In genomic region chr7:123070861-123071260, GRCm38 (mm10) we compare ENCODE assay signal across 22 mouse cellular contexts.
"Had no signal": no experiment of that assay in that cellular context is flagged by ENCODE, and none has a peak within 500 bp of the region (broad histone marks: within the 10 kb centered on the region; RNA-seq: fewer than 3 reads in every experiment).

No protein-coding gene starts in this region.

- H3K27ac ChIP-seq: hindbrain, postnatal 0 days; kidney, embryonic 15.5 days; left cerebral cortex, adult 2 months; liver, embryonic 14.5 days; neural tube, embryonic 13.5 days; stomach, embryonic 15.5 days had no signal

- H3K9ac ChIP-seq: kidney, embryonic 15.5 days; liver, embryonic 14.5 days; liver, postnatal 0 days; neural tube, embryonic 13.5 days; stomach, embryonic 15.5 days had no signal

- DNase-seq: kidney, adult 8-10 months; kidney, postnatal 14 days; kidney, postnatal 4 days; layer of hippocampus, adult 9-11 months; layer of hippocampus, postnatal 36 days; liver, postnatal 0 days; midbrain, embryonic 14.5 days; retina, postnatal 1 day; right cerebral cortex, postnatal 25 days; spleen, adult 18-20 months; thymus, adult 18-20 months; thymus, postnatal 36 days had no signal

- H3K27me3 ChIP-seq: kidney, embryonic 15.5 days; stomach, embryonic 15.5 days had no signal

- H3K36me3 ChIP-seq: kidney, embryonic 15.5 days; neural tube, embryonic 13.5 days; stomach, embryonic 15.5 days had no signal

- ATAC-seq: hindbrain, postnatal 0 days; inflammation-experienced regulatory T-cells, adult 6 months; intestine, embryonic 16.5 days; liver, postnatal 0 days had no signal

- H3K4me2 ChIP-seq: kidney, embryonic 15.5 days; midbrain, embryonic 11.5 days; neural tube, embryonic 13.5 days; stomach, embryonic 15.5 days had no signal

- H3K4me3 ChIP-seq: kidney, embryonic 15.5 days; left cerebral cortex, adult 2 months; myocyte; neural tube, embryonic 13.5 days; stomach, embryonic 15.5 days had no signal

- H3K9me3 ChIP-seq: kidney, embryonic 15.5 days; neural tube, embryonic 13.5 days; stomach, embryonic 15.5 days had no signal
